Mouse (Mus musculus) adrenal gland, adult 8-10 months (tissue): ENCODE measurements around the gene Rps27a. TPM values are rescaled to one million over a fixed set of nuclear protein-coding genes. Genes with fewer than 3 reads are reported as not detected.

ENCODE experiments used
- DNase-seq: peaks from one replicate; pipeline ENCODE4 v3.0.0; 2022
- total RNA-seq, 4 experiments: library from RNA; stranded (reverse); gene quantifications; 2 replicates each; pipeline ENCODE4 v1.2.4; 2022

Gene Rps27a
- total RNA-seq, 4 experiments from 2014 or later = 772 to 918 (median 868) TPM

- no peak for DNase-seq
Observed at GRCm38 (mm10) chr11:29512818-29513535, 34.9 kb downstream of the Rps27a start.

DNA sequence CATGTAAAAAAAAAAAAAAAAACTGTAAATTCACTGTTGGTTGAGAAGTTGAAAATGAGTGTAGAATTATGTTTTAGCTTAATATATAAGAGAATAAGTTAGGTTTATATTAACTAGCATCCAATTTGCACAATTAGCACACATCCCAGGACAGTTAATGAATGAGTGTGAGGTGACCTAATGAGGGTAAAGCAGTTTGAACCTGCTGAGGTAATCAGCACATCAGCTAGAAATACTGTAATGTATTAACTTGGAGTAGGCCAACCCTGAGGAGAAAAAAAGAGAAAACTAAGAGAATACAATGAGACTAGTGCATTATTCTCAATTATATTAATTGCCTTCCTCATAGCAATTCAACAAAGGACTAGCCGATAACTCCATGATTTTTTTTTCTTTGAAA is 38.5 kb downstream of the Rps27a start:
- DNase-seq = no peak

DNA sequence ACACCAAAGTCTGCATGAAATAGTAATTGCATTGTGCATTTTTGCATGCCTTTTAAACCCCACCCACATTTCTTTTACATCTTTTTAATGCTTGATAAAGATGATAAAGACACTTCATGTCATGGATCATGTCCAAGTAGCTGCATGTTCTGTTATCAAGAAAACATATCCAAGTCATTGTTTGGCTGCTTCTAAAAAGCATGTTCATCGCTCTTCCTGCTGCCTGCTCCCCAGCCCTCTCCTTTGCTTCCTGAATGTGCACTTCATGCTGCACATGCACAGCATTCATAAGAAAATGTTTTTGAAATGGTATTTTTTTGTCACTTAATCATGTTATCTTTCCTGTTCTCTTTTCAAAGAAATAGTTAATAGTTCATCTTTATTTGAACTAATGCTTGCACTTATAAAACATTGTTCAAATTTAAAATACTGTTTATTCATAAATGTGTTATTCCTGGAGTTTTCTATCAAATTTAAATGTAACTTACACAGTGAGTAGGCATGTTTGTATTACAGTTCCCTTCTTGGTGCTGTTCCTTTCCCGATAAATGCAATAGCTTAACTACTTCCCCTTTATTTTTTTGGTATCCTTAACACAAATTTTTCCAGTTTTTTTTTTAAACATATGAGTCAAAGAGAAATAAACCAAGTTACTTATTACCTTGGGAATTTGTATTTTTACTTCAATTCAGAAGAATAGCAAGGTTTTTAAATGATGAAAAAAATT is 42.8 kb downstream of the Rps27a start:
- DNase-seq = no peak

GRCm38 (mm10) chr11:29503948-29504893 is 43.7 kb downstream of the Rps27a start:
- DNase-seq = no peak

- DNase-seq = no peak
Observed at GRCm38 (mm10) chr11:29496962-29497361, 50.9 kb downstream of the Rps27a start.

Other genes with a start within 250 kb of the Rps27a start
- 10 to 100 TPM; 10.8 to 17.4 (median 13.8) TPM for gene Ccdc88a, start 174.5 kb downstream of the Rps27a start, total RNA-seq
- gene Prorsd1, start 33.1 kb downstream of the Rps27a start, total RNA-seq = 10 to 100 TPM; 25.6 to 32.1 (median 29.9) TPM
- gene Mtif2, start 21.7 kb downstream of the Rps27a start, total RNA-seq = 10 to 100 TPM; 37.4 to 44.0 (median 39.4) TPM
- gene Clhc1, start 159 bp downstream of the Rps27a start, total RNA-seq = under 1 TPM; 0.18 to 0.51 (median 0.21) TPM
- 100 to 1,000 TPM; 226 to 575 (median 412) TPM for gene Rtn4, start 144.8 kb upstream of the Rps27a start, total RNA-seq